Mouse (Mus musculus): ENCODE measurements around the gene Adam20. TPM values are rescaled to one million over a fixed set of nuclear protein-coding genes. Genes with fewer than 3 reads are reported as not detected.
"Not testable (repeated sequence)": the region's sequence is repeated elsewhere in the genome, so short reads cannot be mapped to it uniquely, and the experiment has no call there.

The Adam20 gene
- total RNA-seq (2021), result not detected
- long read RNA-seq, experiment 1, result 0 reads
- long read RNA-seq, experiment 2, result 0 reads

DNA sequence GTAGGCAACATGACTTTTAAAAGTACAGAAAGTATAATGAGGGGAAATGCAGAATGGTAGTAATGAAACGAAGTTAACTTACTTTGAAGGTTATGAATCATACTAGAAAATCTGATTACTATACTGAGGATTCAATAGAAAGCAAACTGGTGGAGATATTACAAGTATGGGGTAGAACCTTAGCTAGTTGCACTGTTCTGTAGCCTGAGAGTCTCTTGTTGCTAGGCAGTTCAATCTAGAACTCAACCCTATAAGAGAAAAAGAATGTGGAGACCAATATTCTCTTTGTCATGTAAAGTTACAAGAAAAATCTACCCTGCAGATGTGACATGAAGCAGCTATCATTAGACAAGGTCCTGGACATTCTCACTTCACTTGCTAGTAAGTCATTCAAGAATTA lies at the start of gene Adam20:
Gene Adam20 (plus strand): TSS at position 301 of the 400 bp plus-strand sequence.
- not testable (repeated sequence) for DNase-seq (ENCODE audit: low spot score in 2 of 2)

DNA sequence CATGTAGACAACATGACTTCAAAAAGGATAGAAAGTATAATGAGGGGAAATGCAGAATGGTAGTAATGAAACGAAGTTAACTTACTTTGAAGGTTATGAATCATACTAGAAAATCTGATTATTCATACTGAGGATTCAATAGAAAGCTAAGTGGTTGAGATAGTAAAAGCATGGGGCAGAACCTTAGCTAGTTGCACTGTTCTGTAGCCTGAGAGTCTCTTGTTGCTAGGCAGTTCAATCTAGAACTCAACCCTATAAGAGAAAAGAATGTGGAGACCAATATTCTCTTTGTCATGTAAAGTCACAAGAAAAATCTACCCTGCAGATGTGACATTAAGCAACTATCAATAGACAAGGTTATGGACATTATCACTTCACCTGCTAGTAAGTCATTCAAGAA lies 41.2 kb upstream of the Adam20 start, which contains the start of gene Adam25:
Gene Adam25 (plus strand): TSS at position 301 of the 400 bp plus-strand sequence.
- not testable (repeated sequence) for DNase-seq (ENCODE audit: low spot score in 2 of 2)

DNA sequence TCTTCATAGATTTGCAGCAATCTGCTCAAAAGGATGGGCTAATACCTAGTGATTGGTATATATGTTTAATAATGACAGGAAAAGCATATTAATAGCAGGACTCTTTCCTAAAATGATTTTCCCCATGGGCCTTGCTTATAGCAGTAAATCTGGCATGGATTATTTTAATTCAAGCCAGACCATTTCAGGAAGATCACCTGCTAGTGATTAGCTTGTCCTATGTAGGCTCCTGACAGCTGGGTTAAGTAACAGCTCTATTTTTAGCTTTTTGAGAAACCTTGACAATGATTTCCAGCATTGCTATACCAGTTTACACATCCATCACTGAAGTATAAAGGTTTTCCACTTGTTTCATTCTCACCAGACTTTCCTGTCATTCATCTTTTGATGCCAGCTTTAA lies 9.8 kb upstream of the Adam20 start:
- no peak for DNase-seq (ENCODE audit: low spot score in 2 of 2)

DNA sequence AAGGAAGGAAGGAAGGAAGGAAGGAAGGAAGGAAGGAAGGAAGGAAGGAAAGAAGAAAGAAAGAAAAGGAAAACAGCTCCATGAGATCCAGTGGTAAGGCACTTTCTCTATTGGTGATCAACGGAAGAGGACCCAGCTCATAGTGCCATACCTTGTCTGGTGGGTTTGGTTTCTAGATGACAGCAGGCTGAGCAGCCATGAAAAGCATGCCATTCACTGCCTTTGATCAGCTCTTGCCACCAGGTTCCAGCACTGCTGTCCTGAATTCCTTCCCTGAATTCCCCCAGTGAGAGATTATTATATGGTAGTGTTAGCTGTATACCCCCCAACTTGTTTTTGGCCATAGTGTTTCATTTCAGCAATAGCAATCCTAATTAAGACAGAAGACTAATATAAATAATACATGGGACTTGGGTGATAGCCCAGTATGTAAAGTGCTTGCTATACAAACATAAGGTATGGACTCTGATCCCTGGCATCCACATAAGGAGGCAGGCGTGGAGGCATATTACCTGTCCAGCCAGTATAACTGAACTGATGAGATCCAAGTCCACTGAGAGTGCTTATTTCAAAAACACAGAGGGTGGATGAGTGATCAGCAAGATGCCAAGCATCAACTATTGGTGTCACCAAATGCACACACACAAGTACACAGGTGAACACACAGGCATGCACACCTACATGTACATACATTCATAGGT lies 10.5 kb downstream of the Adam20 start:
- no peak for DNase-seq (ENCODE audit: low spot score in 2 of 2)

Other genes with a start within 250 kb of the Adam20 start
- gene Adam24, start 118.2 kb upstream of the Adam20 start, total RNA-seq (2021), result not detected
- not detected for gene Adam25, start 41.1 kb upstream of the Adam20 start, total RNA-seq (2021)
- gene Adam39, start 29.7 kb downstream of the Adam20 start, total RNA-seq (2021), result not detected

Measured in adrenal gland, adult 18-20 months (tissue).